Mouse (Mus musculus) layer of hippocampus, adult 8-10 months (tissue): Measurements from ENCODE around the gene Stard8. TPM values are rescaled to one million over a fixed set of nuclear protein-coding genes. Genes with fewer than 3 reads are reported as not detected.

Experiments used
- total RNA-seq, 4 experiments: library from RNA; stranded (reverse); gene quantifications; 2 replicates each; pipeline ENCODE4 v1.2.4; 2022

The Stard8 gene
- total RNA-seq, 4 experiments from 2014 or later: 8.4 to 11.2 (median 9.7) TPM

Other genes with a start within 250 kb of the Stard8 start
- 10 to 100 TPM; 36.1 to 47.8 (median 41.4) TPM for gene Ophn1, start 112.2 kb upstream of the Stard8 start, total RNA-seq
- gene Yipf6, start 66.9 kb upstream of the Stard8 start, total RNA-seq: 10 to 100 TPM; 36.0 to 42.3 (median 39.7) TPM
- 10 to 100 TPM; 12.6 to 16.1 (median 14.9) TPM for gene Efnb1, start 132.9 kb downstream of the Stard8 start, total RNA-seq